Comparison of ENCODE assay signal across 8 mouse cellular contexts in the genomic region with DNA sequence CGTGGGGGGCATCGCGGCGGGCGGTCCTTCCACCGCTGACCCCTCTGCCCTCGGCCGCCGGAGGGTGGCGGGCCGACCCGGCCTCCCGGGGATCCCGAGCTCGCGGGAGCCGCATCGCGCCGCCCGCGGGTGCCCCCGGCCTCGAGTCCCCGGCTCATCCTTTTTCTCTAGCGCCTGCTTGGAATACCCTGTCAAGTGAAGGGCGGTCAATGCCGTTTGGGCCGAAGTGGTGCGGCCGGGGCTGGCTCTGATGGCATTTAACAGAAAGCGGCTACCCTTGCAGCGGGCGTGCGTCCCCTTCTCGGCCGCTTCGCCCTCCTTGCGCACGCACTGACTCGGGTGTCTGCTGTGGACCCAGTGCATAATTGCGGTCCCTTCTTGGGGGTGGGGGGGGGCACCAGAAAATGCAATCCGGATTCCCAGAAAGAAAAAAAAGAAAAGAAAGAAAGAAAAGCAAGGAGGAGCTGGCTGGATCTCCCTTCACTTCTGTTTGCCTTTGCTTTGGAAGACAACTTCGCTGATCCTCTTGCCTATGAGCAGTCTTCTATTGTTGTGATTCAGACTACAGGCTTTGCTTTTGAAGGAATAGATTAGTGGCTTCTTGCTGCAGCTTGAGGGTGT. TPM values are rescaled to one million over a fixed set of nuclear protein-coding genes. Genes with fewer than 3 reads are reported as not detected.
A peak's percentile ranks its signal among the peaks of the same experiment; 100 is the strongest.
DNase-seq lines count a peak whose midpoint lies in the region; ATAC-seq and TF ChIP-seq lines count a peak whose summit lies in the region.

No protein-coding gene starts in this region.

- peak overlapping the region; percentile 85 for H3K4me3 ChIP-seq in heart, embryonic 15.5 days
- peak overlapping the region; percentile 87 for H3K4me3 ChIP-seq in midbrain, embryonic 11.5 days (ENCODE audit: low read depth, low read length)
- H3K4me3 ChIP-seq in stomach, postnatal 0 days (ENCODE audit: low read depth, low read length), result peak overlapping the region; percentile 83

- ATAC-seq in frontal cortex, adult (ENCODE audit: low TSS enrichment), result no peak; the same call in 1 of the 2 replicates
- ATAC-seq in heart, embryonic 15.5 days (replicated peaks; ENCODE audit: insufficient number of reproducible peaks, insufficient read depth, low FRiP score, low read depth), result no peak
- ATAC-seq in midbrain, embryonic 11.5 days (ENCODE audit: low FRiP score), result peak; percentile 0
- ATAC-seq in stomach, postnatal 0 days (ENCODE audit: low FRiP score, low TSS enrichment), result no peak

- WGBS in heart, embryonic 15.5 days, result 0% methylated on average over 40 of the region's 44 CpGs
- under 1% methylated on average over 44 of the region's 44 CpGs for WGBS in midbrain, embryonic 11.5 days
- under 1% methylated on average over 25 of the region's 44 CpGs for WGBS in stomach, postnatal 0 days

- H3K27me3 ChIP-seq in heart, embryonic 15.5 days, result no peaks in the 10 kb centered on the region
- no peaks in the 10 kb centered on the region for H3K27me3 ChIP-seq in midbrain, embryonic 11.5 days (ENCODE audit: control insufficient read depth, insufficient read depth, low read length)
- no peaks in the 10 kb centered on the region for H3K27me3 ChIP-seq in stomach, postnatal 0 days (ENCODE audit: control insufficient read depth, insufficient read depth, low read length)

- peak overlapping the region; percentile 76 for H3K4me2 ChIP-seq in heart, embryonic 15.5 days
- H3K4me2 ChIP-seq in midbrain, embryonic 11.5 days, result peak overlapping the region; percentile 58
- peak overlapping the region; percentile 86 for H3K4me2 ChIP-seq in stomach, postnatal 0 days (replicated peaks; ENCODE audit: low read depth)

- no peak for TF ChIP-seq EP300 in stomach, postnatal 0 days (optimal IDR thresholded peaks at IDR 0.05)

- H3K4me1 ChIP-seq in heart, embryonic 15.5 days (replicated peaks), result peaks cover 32% of the 10 kb centered on the region
- peaks cover 24% of the 10 kb centered on the region for H3K4me1 ChIP-seq in midbrain, embryonic 11.5 days (ENCODE audit: control insufficient read depth, insufficient read depth, low read length)
- peaks cover 3% of the 10 kb centered on the region; the same call in 1 of the 2 replicates for H3K4me1 ChIP-seq in stomach, postnatal 0 days (replicated peaks; ENCODE audit: control insufficient read depth, insufficient read depth)

- H3K27ac ChIP-seq in heart, embryonic 15.5 days, result peak overlapping the region; percentile 95
- H3K27ac ChIP-seq in midbrain, embryonic 11.5 days (ENCODE audit: low read depth, low read length), result peak overlapping the region; percentile 90
- peak overlapping the region; percentile 92 for H3K27ac ChIP-seq in stomach, postnatal 0 days (replicated peaks)

- peak; percentile 31 to 54 for DNase-seq in frontal cortex, postnatal 10 days (ENCODE audit: low spot score in 2 of 2)
- peak; percentile 61 for DNase-seq in Muller cell, postnatal 12 days (ENCODE audit: inconsistent ontology term)
- peak; percentile 73 for DNase-seq in embryo, embryonic 10.5 days (ENCODE audit: low spot score)
- DNase-seq in kidney, postnatal 4 days, result peak; percentile 56 to 73
- DNase-seq in midbrain, embryonic 11.5 days (ENCODE audit: low spot score, missing footprints), result peak; percentile 97
- DNase-seq in stomach, postnatal 0 days (ENCODE audit: low spot score), result peak; percentile 53

- no peaks in the 10 kb centered on the region for H3K9me3 ChIP-seq in heart, embryonic 15.5 days (replicated peaks)
- H3K9me3 ChIP-seq in midbrain, embryonic 11.5 days (ENCODE audit: control insufficient read depth, low read length), result no peaks in the 10 kb centered on the region
- H3K9me3 ChIP-seq in stomach, postnatal 0 days (ENCODE audit: control insufficient read depth, low read length), result no peaks in the 10 kb centered on the region

- 0 out of 2 replicates have a peak, but pooled peaks have one; percentile 2 for TF ChIP-seq CTCF in stomach, postnatal 0 days (IDR thresholded peaks at IDR 0.05; ENCODE audit: low read depth)

- H3K36me3 ChIP-seq in heart, embryonic 15.5 days, result no peaks in the 10 kb centered on the region
- no peaks in the 10 kb centered on the region for H3K36me3 ChIP-seq in midbrain, embryonic 11.5 days (ENCODE audit: control insufficient read depth, insufficient read depth, low read length)
- H3K36me3 ChIP-seq in stomach, postnatal 0 days (ENCODE audit: control insufficient read depth, insufficient read depth, low read length), result no peaks in the 10 kb centered on the region

- peak overlapping the region; percentile 78 for H3K9ac ChIP-seq in heart, embryonic 15.5 days
- peak overlapping the region; percentile 88 for H3K9ac ChIP-seq in midbrain, embryonic 11.5 days (ENCODE audit: low read length)
- peak overlapping the region; percentile 81 for H3K9ac ChIP-seq in stomach, postnatal 0 days (ENCODE audit: low read length)

RNA-seq across cellular contexts. Expression of gene Itsn1, which starts 0.8 kb away (rescaled TPM):
- polyA plus RNA-seq in heart, embryonic 15.5 days (2015; fragmentation: Nextera tagmentation; extraction: Ambion mirVana), result 17.6 and 22.3 TPM in 2 replicates
- 54.8 and 57.6 TPM in 2 replicates for polyA plus RNA-seq in midbrain, embryonic 11.5 days (2014; fragmentation: Nextera tagmentation; extraction: Ambion mirVana)
- polyA plus RNA-seq in stomach, postnatal 0 days (2015; fragmentation: Nextera tagmentation; extraction: Ambion mirVana), result 7.8 and 8.7 TPM in 2 replicates

RNA-seq across cellular contexts. Expression of gene Cryzl1, which starts 1.2 kb away (rescaled TPM):
- 50.7 and 56.2 TPM in 2 replicates for polyA plus RNA-seq in heart, embryonic 15.5 days (2015; fragmentation: Nextera tagmentation; extraction: Ambion mirVana)
- 77.0 and 82.5 TPM in 2 replicates for polyA plus RNA-seq in midbrain, embryonic 11.5 days (2014; fragmentation: Nextera tagmentation; extraction: Ambion mirVana)
- 45.2 and 45.3 TPM in 2 replicates for polyA plus RNA-seq in stomach, postnatal 0 days (2015; fragmentation: Nextera tagmentation; extraction: Ambion mirVana)

RNA-seq across cellular contexts. Expression of gene Donson, which starts 41.4 kb away (rescaled TPM):
- polyA plus RNA-seq in heart, embryonic 15.5 days (2015; fragmentation: Nextera tagmentation; extraction: Ambion mirVana), result 10.7 and 12.3 TPM in 2 replicates
- 38.0 and 39.2 TPM in 2 replicates for polyA plus RNA-seq in midbrain, embryonic 11.5 days (2014; fragmentation: Nextera tagmentation; extraction: Ambion mirVana)
- 5.4 TPM in 2 replicates for polyA plus RNA-seq in stomach, postnatal 0 days (2015; fragmentation: Nextera tagmentation; extraction: Ambion mirVana)

Comparison
In these comparisons a context has a peak if more than half of its experiments do, and no peak if none do; other contexts are left out.
1. DNase-seq: peak in every context shown above with its lines; median percentile 97 in midbrain, embryonic 11.5 days; 73 in embryo, embryonic 10.5 days; 64 in kidney, postnatal 4 days; 61 in Muller cell, postnatal 12 days; 53 in stomach, postnatal 0 days; 42 in frontal cortex, postnatal 10 days.